Mouse (Mus musculus) embryonic facial prominence, embryonic 11.5 days (tissue): ENCODE measurements around the gene Unc45a. TPM values are rescaled to one million over a fixed set of nuclear protein-coding genes. Genes with fewer than 3 reads are reported as not detected.

Experiments used
- ATAC-seq: fragments of 200-750 bp; cut with Nextera tagmentation; replicated peaks from 2 replicates; pipeline ENCODE4 v1.8.0; 2017; ENCODE audit warnings: low read depth; ENCODE audit not compliant: insufficient number of reproducible peaks, low FRiP score, low TSS enrichment
- DNase-seq: peaks from one replicate; pipeline ENCODE4 v3.0.0-alpha.2; 2015; ENCODE audit warnings: low spot score
- H3K27ac ChIP-seq: fragments of 300-500 bp; sonication (generic); replicated peaks from 2 replicates; pipeline ENCODE4 v1.5.1; 2014; ENCODE audit warnings: mild to moderate bottlenecking, low read depth, low read length, control low read depth
- H3K27me3 ChIP-seq: fragments of 300-500 bp; sonication (generic); 2 replicates; pipeline ENCODE4 v1.6.1; 2014; ENCODE audit warnings: mild to moderate bottlenecking, low read length, moderate library complexity, mixed read lengths; ENCODE audit not compliant: control insufficient read depth, insufficient read depth
- H3K36me3 ChIP-seq: fragments of 300-500 bp; sonication (generic); replicated peaks from 2 replicates; pipeline ENCODE4 v1.6.1; 2014; ENCODE audit warnings: low read depth, mild to moderate bottlenecking, low read length, moderate library complexity, mixed read lengths; ENCODE audit not compliant: control insufficient read depth, insufficient read depth
- H3K4me1 ChIP-seq: fragments of 300-500 bp; sonication (generic); 2 replicates; pipeline ENCODE4 v1.6.1; 2014; ENCODE audit warnings: low read length, mixed read lengths; ENCODE audit not compliant: control insufficient read depth, insufficient read depth
- H3K4me2 ChIP-seq: fragments of 300-500 bp; sonication (generic); 2 replicates; pipeline ENCODE4 v1.6.1; 2014; ENCODE audit warnings: low read depth, mild to moderate bottlenecking, control low read depth, low read length, moderate library complexity
- H3K4me3 ChIP-seq: fragments of 300-500 bp; sonication (generic); 2 replicates; pipeline ENCODE4 v1.5.1; 2014; ENCODE audit warnings: low read depth, low read length, control low read depth
- H3K9ac ChIP-seq: fragments of 300-500 bp; sonication (generic); replicated peaks from 2 replicates; pipeline ENCODE4 v1.6.1; 2014; ENCODE audit warnings: mild to moderate bottlenecking, control low read depth, low read length
- H3K9me3 ChIP-seq: fragments of 300-500 bp; sonication (generic); replicated peaks from 2 replicates; pipeline ENCODE4 v1.6.1; 2016; ENCODE audit warnings: mild to moderate bottlenecking, low read length, inconsistent platforms, mixed read lengths; ENCODE audit not compliant: control insufficient read depth
- WGBS: fragments of 180-500 bp; shearing (Covaris S2); extraction: QIAGEN DNeasy Blood & Tissue Kit; methylation state at CpG from one replicate; pipeline ENCODE4 v1.1.7; 2014; 5-methylcytosine and 5-hydroxymethylcytosine counted together
- polyA plus RNA-seq: library from polyadenylated mRNA; unstranded; fragments of >200 nt; fragmentation: Nextera tagmentation; extraction: Ambion mirVana; gene quantifications from 2 replicates; pipeline ENCODE4 v1.2.1, GENCODE M21; 2014

Unc45a gene
- polyA plus RNA-seq, 1 experiment from 2014 or later = 26.5 TPM

GRCm38 (mm10) chr7:80346830-80347229 lies 6.0 kb upstream of the Unc45a start:
- H3K4me3 ChIP-seq = no peak overlapping the region
- H3K36me3 ChIP-seq = peaks cover 4% of the 10 kb centered on the region; the same call in 1 of the 2 replicates
- no peak for DNase-seq
- H3K4me2 ChIP-seq = no peak overlapping the region
- ATAC-seq = no peak
- H3K9ac ChIP-seq = no peak overlapping the region
- H3K4me1 ChIP-seq = no peaks in the 10 kb centered on the region
- H3K9me3 ChIP-seq = no peaks in the 10 kb centered on the region
- 89% methylated on average over 5 of the region's 5 CpGs for WGBS
- H3K27me3 ChIP-seq = no peaks in the 10 kb centered on the region
- no peak overlapping the region for H3K27ac ChIP-seq

GRCm38 (mm10) chr7:80346173-80346572 lies 5.4 kb upstream of the Unc45a start:
- Histone ChIP-seq H3K9me3 (no peaks in the 10 kb centered on the region), H3K4me2 (no peak overlapping the region), H3K27me3 (no peaks in the 10 kb centered on the region), H3K27ac (no peak overlapping the region), H3K4me3 (no peak overlapping the region), H3K4me1 (no peaks in the 10 kb centered on the region), H3K36me3 (no peaks in the 10 kb centered on the region; the same call in 1 of the 2 replicates), H3K9ac (no peak overlapping the region)
- WGBS = 94% methylated on average over 9 of the region's 9 CpGs
- DNase-seq (no peak), ATAC-seq (no peak)

GRCm38 (mm10) chr7:80343270-80344018 lies 2.6 kb upstream of the Unc45a start:
- H3K36me3 ChIP-seq = no peaks in the 10 kb centered on the region
- WGBS = 26% methylated on average over 19 of the region's 19 CpGs
- H3K4me1 ChIP-seq = no peaks in the 10 kb centered on the region; the same call in 1 of the 2 replicates
- no peak for DNase-seq
- no peaks in the 10 kb centered on the region for H3K27me3 ChIP-seq
- H3K4me3 ChIP-seq = peak overlapping the region; percentile 53
- H3K4me2 ChIP-seq = peak overlapping the region; percentile 44
- ATAC-seq = 0 out of 2 replicates have a peak, but pooled peaks have one; percentile 12
- no peaks in the 10 kb centered on the region for H3K9me3 ChIP-seq
- peak overlapping the region; percentile 74 for H3K9ac ChIP-seq
- no peak overlapping the region for H3K27ac ChIP-seq

- no peaks in the 10 kb centered on the region for H3K9me3 ChIP-seq
- WGBS = under 1% methylated on average over 25 of the region's 25 CpGs
- peak within 1 kb of the TSS; percentile 74 for H3K9ac ChIP-seq
- no peak within 1 kb of the TSS for H3K27ac ChIP-seq
- no peaks in the 10 kb centered on the region for H3K27me3 ChIP-seq
- no peaks in the 10 kb centered on the region; the same call in 1 of the 2 replicates for H3K4me1 ChIP-seq
- DNase-seq (peak; percentile 99), ATAC-seq (peak; percentile 20)
- peak within 1 kb of the TSS; percentile 44 for H3K4me2 ChIP-seq
- H3K36me3 ChIP-seq = no peaks in the 10 kb centered on the region
- peak within 1 kb of the TSS; percentile 53 for H3K4me3 ChIP-seq
These were observed 2.1 kb upstream of the Unc45a start, which contains the start of gene Hddc3 for GRCm38 (mm10) chr7:80342858-80343257. Hddc3 (plus strand) TSS chr7:80343104.

- no peak overlapping the region for H3K27ac ChIP-seq
- no peak for ATAC-seq
- 76% methylated on average over 7 of the region's 7 CpGs for WGBS
- no peaks in the 10 kb centered on the region for H3K36me3 ChIP-seq
- H3K27me3 ChIP-seq = no peaks in the 10 kb centered on the region
- no peak overlapping the region for H3K4me2 ChIP-seq
- H3K9ac ChIP-seq = no peak overlapping the region
- H3K4me3 ChIP-seq = no peak overlapping the region
- H3K9me3 ChIP-seq = no peaks in the 10 kb centered on the region
- no peaks in the 10 kb centered on the region; the same call in 1 of the 2 replicates for H3K4me1 ChIP-seq
- no peak for DNase-seq
These were observed 988 bp upstream of the Unc45a start for GRCm38 (mm10) chr7:80341793-80342192.

GRCm38 (mm10) chr7:80339793-80340628 lies 794 bp downstream of the Unc45a start:
- peak; percentile 94 for ATAC-seq
- DNase-seq = peak; percentile 99
- H3K36me3 ChIP-seq = peaks cover 6% of the 10 kb centered on the region
- no peaks in the 10 kb centered on the region for H3K27me3 ChIP-seq
- H3K9ac ChIP-seq = peak overlapping the region; percentile 75
- H3K27ac ChIP-seq = peak overlapping the region; percentile 59
- no peaks in the 10 kb centered on the region; the same call in 1 of the 2 replicates for H3K4me1 ChIP-seq
- no peaks in the 10 kb centered on the region for H3K9me3 ChIP-seq
- peak overlapping the region; percentile 66 for H3K4me3 ChIP-seq
- WGBS = 2% methylated on average over 45 of the region's 45 CpGs
- peak overlapping the region; percentile 86 for H3K4me2 ChIP-seq

GRCm38 (mm10) chr7:80339371-80339770 lies 1.4 kb downstream of the Unc45a start:
- no peaks in the 10 kb centered on the region; the same call in 1 of the 2 replicates for H3K4me1 ChIP-seq
- H3K36me3 ChIP-seq = peaks cover 10% of the 10 kb centered on the region
- H3K4me3 ChIP-seq = peak overlapping the region; percentile 66
- ATAC-seq (no peak), DNase-seq (peak; percentile 26)
- no peaks in the 10 kb centered on the region for H3K27me3 ChIP-seq
- peak overlapping the region; percentile 86 for H3K4me2 ChIP-seq
- peak overlapping the region; percentile 66 for H3K9ac ChIP-seq
- H3K9me3 ChIP-seq = no peaks in the 10 kb centered on the region
- 7% methylated on average over 17 of the region's 17 CpGs for WGBS
- no peak overlapping the region for H3K27ac ChIP-seq
